Mouse (Mus musculus): ENCODE measurements around the gene Gm44503. TPM values are rescaled to one million over a fixed set of nuclear protein-coding genes. Genes with fewer than 3 reads are reported as not detected.
A peak's percentile ranks its signal among the peaks of the same experiment; 100 is the strongest.

The Gm44503 gene
- not detected in 2 replicates for polyA plus RNA-seq (2015; fragmentation: Nextera tagmentation; extraction: Ambion mirVana)

- peak; percentile 96 for ATAC-seq (ENCODE audit: low read depth)
- Histone ChIP-seq H3K9me3 (no peaks in the 10 kb centered on the region), H3K4me1 (replicated peaks) (peaks cover 11% of the 10 kb centered on the region), H3K27ac (replicated peaks) (peak within 1 kb of the TSS; percentile 49), H3K36me3 (no peaks in the 10 kb centered on the region), H3K9ac (peak within 1 kb of the TSS; percentile 69), H3K27me3 (no peaks in the 10 kb centered on the region), H3K4me2 (peak within 1 kb of the TSS; percentile 68), H3K4me3 (peak within 1 kb of the TSS; percentile 65)
- 2% methylated on average over 43 of the region's 43 CpGs for WGBS
These were observed at the start of gene Gm44503, which contains the start of gene Dyx1c1 for GRCm38 (mm10) chr9:72958521-72959450. Gene Gm44503 (plus strand): TSS chr9:72958852. Gene Dyx1c1 (plus strand): TSS chr9:72958785.

- no peaks in the 10 kb centered on the region for H3K27me3 ChIP-seq
- 89% methylated on average over 2 of the region's 2 CpGs for WGBS
- H3K9me3 ChIP-seq, result no peaks in the 10 kb centered on the region
- H3K4me1 ChIP-seq (replicated peaks), result no peaks in the 10 kb centered on the region
- no peak for ATAC-seq (ENCODE audit: low read depth)
- H3K4me3 ChIP-seq, result no peak overlapping the region
- H3K27ac ChIP-seq (replicated peaks), result no peak overlapping the region
- H3K9ac ChIP-seq, result no peak overlapping the region
- no peak overlapping the region for H3K4me2 ChIP-seq
- no peaks in the 10 kb centered on the region for H3K36me3 ChIP-seq
These were observed 47.3 kb upstream of the Gm44503 start for GRCm38 (mm10) chr9:72911381-72911780.

GRCm38 (mm10) chr9:72913551-72913950 lies 45.1 kb upstream of the Gm44503 start:
- Histone ChIP-seq H3K27me3 (no peaks in the 10 kb centered on the region), H3K4me1 (replicated peaks) (no peaks in the 10 kb centered on the region), H3K36me3 (no peaks in the 10 kb centered on the region), H3K4me3 (no peak overlapping the region), H3K9me3 (no peaks in the 10 kb centered on the region), H3K4me2 (no peak overlapping the region), H3K9ac (no peak overlapping the region), H3K27ac (replicated peaks) (no peak overlapping the region)
- 76% methylated on average over 6 of the region's 6 CpGs for WGBS
- ATAC-seq (ENCODE audit: low read depth), result no peak

GRCm38 (mm10) chr9:72915728-72916127 lies 42.9 kb upstream of the Gm44503 start:
- Histone ChIP-seq H3K4me1 (replicated peaks) (no peaks in the 10 kb centered on the region), H3K4me2 (no peak overlapping the region), H3K36me3 (no peaks in the 10 kb centered on the region), H3K27me3 (no peaks in the 10 kb centered on the region), H3K9me3 (no peaks in the 10 kb centered on the region), H3K4me3 (no peak overlapping the region), H3K9ac (no peak overlapping the region), H3K27ac (replicated peaks) (no peak overlapping the region)
- 71% methylated on average over 7 of the region's 7 CpGs for WGBS
- no peak for ATAC-seq (ENCODE audit: low read depth)

GRCm38 (mm10) chr9:72923068-72923467 lies 35.6 kb upstream of the Gm44503 start:
- 74% methylated on average over 3 of the region's 3 CpGs for WGBS
- Histone ChIP-seq H3K27ac (replicated peaks) (no peak overlapping the region), H3K4me1 (replicated peaks) (peaks cover 26% of the 10 kb centered on the region), H3K9me3 (no peaks in the 10 kb centered on the region), H3K4me3 (no peak overlapping the region), H3K9ac (no peak overlapping the region), H3K27me3 (peaks cover 8% of the 10 kb centered on the region; the same call in 1 of the 2 replicates), H3K36me3 (no peaks in the 10 kb centered on the region), H3K4me2 (no peak overlapping the region)
- no peak for ATAC-seq (ENCODE audit: low read depth)

GRCm38 (mm10) chr9:72925021-72925934 lies 33.4 kb upstream of the Gm44503 start, which contains the start of gene Pygo1:
Gene Pygo1 (plus strand): TSS chr9:72925645.
- 0 out of 2 replicates have a peak, but pooled peaks cover 2% of the 10 kb centered on the region for H3K36me3 ChIP-seq
- H3K4me2 ChIP-seq, result peak within 1 kb of the TSS; percentile 86
- peaks cover 8% of the 10 kb centered on the region; the same call in 1 of the 2 replicates for H3K27me3 ChIP-seq
- peak within 1 kb of the TSS; percentile 79 for H3K4me3 ChIP-seq
- no peaks in the 10 kb centered on the region for H3K9me3 ChIP-seq
- H3K4me1 ChIP-seq (replicated peaks), result peaks cover 28% of the 10 kb centered on the region
- ATAC-seq (ENCODE audit: low read depth), result peak; percentile 90
- peak within 1 kb of the TSS; percentile 96 for H3K9ac ChIP-seq
- under 1% methylated on average over 77 of the region's 108 CpGs for WGBS
- H3K27ac ChIP-seq (replicated peaks), result peak within 1 kb of the TSS; percentile 86

- H3K27ac ChIP-seq (replicated peaks), result peak overlapping the region; percentile 86
- peak overlapping the region; percentile 96 for H3K9ac ChIP-seq
- peaks cover 28% of the 10 kb centered on the region for H3K4me1 ChIP-seq (replicated peaks)
- ATAC-seq (ENCODE audit: low read depth), result peak; percentile 66; the same call in 1 of the 2 replicates
- 0 out of 2 replicates have a peak, but pooled peaks cover 4% of the 10 kb centered on the region for H3K36me3 ChIP-seq
- H3K9me3 ChIP-seq, result no peaks in the 10 kb centered on the region
- 2% methylated on average over 20 of the region's 20 CpGs for WGBS
- peak overlapping the region; percentile 79 for H3K4me3 ChIP-seq
- H3K27me3 ChIP-seq, result peaks cover 8% of the 10 kb centered on the region; the same call in 1 of the 2 replicates
- peak overlapping the region; percentile 86 for H3K4me2 ChIP-seq
These were observed 32.8 kb upstream of the Gm44503 start for GRCm38 (mm10) chr9:72925935-72926258.

GRCm38 (mm10) chr9:72931166-72931790 lies 27.4 kb upstream of the Gm44503 start:
- Histone ChIP-seq H3K4me3 (no peak overlapping the region), H3K27ac (replicated peaks) (no peak overlapping the region), H3K4me2 (no peak overlapping the region), H3K9me3 (no peaks in the 10 kb centered on the region), H3K4me1 (replicated peaks) (peaks cover 20% of the 10 kb centered on the region), H3K27me3 (no peaks in the 10 kb centered on the region), H3K9ac (no peak overlapping the region), H3K36me3 (peaks cover 19% of the 10 kb centered on the region)
- ATAC-seq (ENCODE audit: low read depth), result no peak
- WGBS, result 82% methylated on average over 13 of the region's 13 CpGs

- Histone ChIP-seq H3K4me2 (no peak overlapping the region), H3K27ac (replicated peaks) (no peak overlapping the region), H3K4me3 (no peak overlapping the region), H3K27me3 (no peaks in the 10 kb centered on the region), H3K9ac (no peak overlapping the region), H3K4me1 (replicated peaks) (no peaks in the 10 kb centered on the region), H3K36me3 (peaks cover 17% of the 10 kb centered on the region), H3K9me3 (no peaks in the 10 kb centered on the region)
- ATAC-seq (ENCODE audit: low read depth), result no peak
- 87% methylated on average over 4 of the region's 4 CpGs for WGBS
These were observed 23.3 kb upstream of the Gm44503 start for GRCm38 (mm10) chr9:72935309-72935708.

- H3K4me3 ChIP-seq, result no peak overlapping the region
- ATAC-seq (ENCODE audit: low read depth), result no peak
- no peaks in the 10 kb centered on the region for H3K4me1 ChIP-seq (replicated peaks)
- WGBS, result 70% methylated on average over 2 of the region's 2 CpGs
- H3K4me2 ChIP-seq, result no peak overlapping the region
- no peak overlapping the region for H3K27ac ChIP-seq (replicated peaks)
- H3K9ac ChIP-seq, result no peak overlapping the region
- H3K36me3 ChIP-seq, result peaks cover 15% of the 10 kb centered on the region
- no peaks in the 10 kb centered on the region for H3K27me3 ChIP-seq
- no peaks in the 10 kb centered on the region for H3K9me3 ChIP-seq
These were observed 22.4 kb upstream of the Gm44503 start for GRCm38 (mm10) chr9:72936301-72936700.

- Histone ChIP-seq H3K27me3 (no peaks in the 10 kb centered on the region), H3K27ac (replicated peaks) (no peak overlapping the region), H3K9ac (no peak overlapping the region), H3K36me3 (peaks cover 38% of the 10 kb centered on the region), H3K4me1 (replicated peaks) (no peaks in the 10 kb centered on the region), H3K4me2 (no peak overlapping the region), H3K9me3 (0 out of 2 replicates have a peak, but pooled peaks cover 7% of the 10 kb centered on the region), H3K4me3 (no peak overlapping the region)
- ATAC-seq (ENCODE audit: low read depth), result no peak
- WGBS, result 64% methylated on average over 3 of the region's 3 CpGs
These were observed 15.2 kb upstream of the Gm44503 start for GRCm38 (mm10) chr9:72943424-72943823.
